Mouse (Mus musculus) gastrocnemius, postnatal 25 days (tissue): ENCODE measurements around the gene Itgb5. TPM values are rescaled to one million over a fixed set of nuclear protein-coding genes. Genes with fewer than 3 reads are reported as not detected.

Source experiments
- DNase-seq: peaks from one replicate; pipeline ENCODE4 v3.0.0; 2022
- total RNA-seq, 2 experiments: library from RNA; stranded (reverse); gene quantifications; 1 replicate in 1 of 2; 2 replicates in 1 of 2; pipeline ENCODE4 v1.2.3; 2021

The Itgb5 gene
- total RNA-seq, 2 experiments from 2014 or later, result 44.4 to 45.9 TPM

- DNase-seq, result no peak
Measured at GRCm38 (mm10) chr16:33989106-33989505, 159.6 kb downstream of the Itgb5 start.

GRCm38 (mm10) chr16:33990712-33991111 lies 161.2 kb downstream of the Itgb5 start:
- no peak for DNase-seq

- no peak for DNase-seq
Measured at GRCm38 (mm10) chr16:33994321-33994720, 164.9 kb downstream of the Itgb5 start.

GRCm38 (mm10) chr16:33995496-33995895 lies 166.0 kb downstream of the Itgb5 start:
- DNase-seq, result no peak

GRCm38 (mm10) chr16:33996030-33996429 lies 166.6 kb downstream of the Itgb5 start:
- no peak for DNase-seq

- no peak for DNase-seq
Measured at GRCm38 (mm10) chr16:33998011-33998410, 168.5 kb downstream of the Itgb5 start.

Other genes starting within 250 kb of the Itgb5 start
- gene Heg1, start 145.3 kb upstream of the Itgb5 start, total RNA-seq, result 10 to 100 TPM; 46.0 to 47.0 TPM
- not detected for gene Muc13, start 35.6 kb upstream of the Itgb5 start, total RNA-seq
- gene Umps, start 137.4 kb downstream of the Itgb5 start, total RNA-seq, result 1 to 10 TPM; 4.8 to 5.9 TPM